Mouse (Mus musculus): ENCODE data around the gene Exoc5. TPM values are rescaled to one million over a fixed set of nuclear protein-coding genes. Genes with fewer than 3 reads are reported as not detected.
"Not testable (repeated sequence)": the region's sequence is repeated elsewhere in the genome, so short reads cannot be mapped to it uniquely, and the experiment has no call there.

The Exoc5 gene
- total RNA-seq (2021), result 10 to 100 TPM; 38.2 to 38.9 TPM

DNA sequence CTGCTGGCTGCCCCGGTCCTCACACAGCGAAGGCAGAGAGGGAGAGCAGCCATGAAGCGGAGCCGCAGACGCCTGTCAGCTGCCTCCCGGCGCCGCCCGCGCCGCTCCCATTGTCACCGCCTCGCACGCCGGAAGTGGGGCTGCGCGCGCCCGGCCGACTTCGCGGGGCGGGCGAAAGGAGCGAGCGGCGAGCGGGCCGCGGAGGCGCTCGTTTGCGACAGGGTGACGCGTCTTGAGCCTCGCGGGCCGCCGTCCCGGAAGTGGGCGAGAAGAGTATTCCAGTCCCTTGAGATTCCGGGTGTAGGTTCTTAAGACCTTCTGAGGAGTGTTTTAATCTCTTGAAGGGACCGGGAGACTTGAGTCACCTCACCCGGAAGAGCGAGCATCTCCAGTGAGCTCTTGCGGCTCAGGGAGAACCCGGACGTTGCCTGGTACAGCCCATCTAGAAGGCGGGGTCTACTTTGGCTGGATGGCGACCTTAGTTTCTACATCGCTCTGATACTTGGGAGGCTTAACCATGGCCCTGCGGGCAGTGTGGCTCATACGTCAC, at the start of gene Exoc5:
Gene Exoc5, minus strand, starts transcription at position 380 of the 550 bp plus-strand sequence.
- DNase-seq, result peak; percentile 97

DNA sequence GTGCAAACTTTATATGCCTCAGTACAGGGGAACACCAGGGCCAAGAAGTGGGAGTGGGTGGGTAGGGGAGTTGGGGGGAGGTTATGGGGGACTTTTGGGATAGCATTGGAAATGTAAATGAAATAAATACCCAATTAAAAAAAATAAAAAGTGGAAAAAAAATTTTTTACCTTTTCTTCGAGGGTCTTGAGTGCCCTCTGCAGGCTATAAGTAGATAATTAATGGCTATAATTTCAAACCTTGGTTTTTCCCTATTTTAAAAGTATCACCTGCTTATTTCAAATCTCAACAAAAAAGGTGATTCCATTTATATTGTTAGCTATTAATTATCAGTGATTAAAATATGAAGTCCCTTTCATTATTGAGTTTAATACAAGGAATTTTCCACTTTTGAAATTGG, 25.3 kb upstream of the Exoc5 start:
- DNase-seq, result not testable (repeated sequence)

DNA sequence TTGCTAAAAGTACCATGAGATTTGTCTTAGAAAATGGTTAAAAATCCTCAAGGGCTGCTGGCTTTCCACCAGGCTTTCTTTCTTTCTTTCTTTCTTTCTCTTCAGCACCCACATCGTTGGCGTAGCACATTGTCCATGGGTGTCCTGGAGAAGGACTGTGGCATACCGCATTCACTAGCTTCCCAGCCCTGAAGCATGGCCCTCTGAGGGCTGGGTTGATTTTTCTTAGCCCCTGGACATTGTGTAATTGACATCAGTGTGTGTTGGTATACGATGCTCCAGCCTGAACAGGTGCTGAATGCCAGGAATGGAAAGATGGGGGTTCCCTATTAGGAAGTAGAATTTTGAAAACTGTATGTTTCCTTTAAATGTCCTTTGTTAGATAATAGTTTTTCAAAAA, 24.8 kb upstream of the Exoc5 start:
- no peak for DNase-seq

DNA sequence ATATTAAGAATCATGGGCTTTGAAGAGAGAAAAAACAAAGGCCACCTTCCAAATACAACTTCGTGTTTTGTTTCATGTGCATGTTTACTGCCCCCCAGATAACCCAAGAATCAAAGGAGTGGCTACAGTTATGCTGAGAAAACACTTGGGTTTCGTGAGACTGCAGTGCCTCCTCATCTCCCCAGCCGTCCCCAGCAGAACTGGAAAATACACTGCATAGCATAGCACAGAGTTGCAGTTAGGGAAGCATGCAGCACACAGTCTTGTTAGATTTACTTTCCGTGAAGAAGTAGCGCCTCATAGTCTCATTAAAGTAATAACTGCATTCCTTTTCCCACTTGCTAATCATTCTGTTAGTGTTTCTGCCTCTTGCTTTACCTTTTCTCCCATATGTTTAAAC, 23.6 kb upstream of the Exoc5 start:
- DNase-seq, result no peak

DNA sequence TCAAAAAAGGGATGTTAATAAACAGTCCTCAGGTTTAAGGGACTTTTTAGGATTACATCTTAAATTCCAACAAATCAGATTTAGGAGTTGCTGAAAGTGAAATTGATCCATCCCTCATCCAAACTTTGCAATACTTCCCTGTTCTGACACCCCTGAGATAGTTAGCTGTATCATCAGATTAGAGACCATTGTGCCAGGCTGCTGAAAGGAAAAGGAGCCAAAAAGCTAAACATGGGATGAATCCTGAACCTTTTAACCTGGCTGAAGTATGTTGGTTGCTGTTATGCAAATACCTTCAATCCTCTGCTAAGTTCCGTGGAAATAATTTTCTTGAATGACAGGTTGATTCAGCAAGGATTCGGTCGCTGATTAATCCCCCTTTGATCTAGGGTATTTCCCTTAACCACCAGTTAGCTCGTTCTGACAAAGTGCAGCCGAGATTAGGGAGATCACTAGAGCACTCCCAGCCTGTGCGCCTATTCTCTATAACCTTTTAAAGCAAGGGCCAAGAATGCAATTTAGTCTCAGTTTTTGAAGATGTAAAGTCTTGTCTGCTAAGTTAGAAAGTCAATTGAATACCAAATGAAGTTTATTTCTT, 23.1 kb upstream of the Exoc5 start:
- no peak for DNase-seq

DNA sequence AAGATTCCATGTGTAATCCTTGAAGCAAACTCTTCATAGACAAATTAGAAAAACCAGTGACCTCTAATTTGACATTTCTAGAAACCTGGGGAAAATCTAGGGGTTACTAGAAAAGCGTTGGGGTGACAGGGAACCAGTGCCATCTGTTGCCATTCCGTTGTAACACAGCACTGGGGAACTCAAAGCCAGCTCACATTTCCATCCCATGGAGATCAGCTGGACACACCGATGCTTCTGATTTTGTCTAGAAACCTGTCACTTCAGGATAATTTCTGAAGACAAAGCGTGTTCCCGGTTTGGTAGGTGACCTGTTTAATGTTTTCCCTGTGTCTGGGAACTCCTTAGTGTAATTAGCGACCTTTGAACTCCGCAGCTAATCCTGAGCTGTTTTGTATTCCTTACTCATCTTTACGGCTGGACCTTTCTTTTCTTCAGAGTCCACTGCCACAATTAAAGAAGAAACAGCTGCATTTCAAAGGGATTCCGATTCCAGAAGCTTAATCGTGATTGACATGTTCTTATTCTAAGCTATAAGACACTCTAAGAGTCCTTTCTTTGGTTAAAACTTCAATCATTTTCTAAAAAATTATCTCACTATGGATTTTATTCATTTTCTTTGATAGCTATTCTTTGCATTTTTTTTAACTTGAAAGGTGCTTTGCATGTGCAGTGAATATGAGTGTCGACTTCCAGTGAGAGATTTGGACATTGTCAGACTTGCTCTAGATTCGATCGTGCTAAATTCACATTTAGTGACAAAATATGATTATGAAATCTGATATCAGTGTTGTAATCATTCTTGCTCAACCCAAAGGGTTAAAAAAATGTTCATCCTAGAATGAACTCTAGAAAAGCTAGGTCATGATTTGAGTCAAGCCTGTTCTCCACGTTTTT, 21.9 kb upstream of the Exoc5 start:
- no peak for DNase-seq

DNA sequence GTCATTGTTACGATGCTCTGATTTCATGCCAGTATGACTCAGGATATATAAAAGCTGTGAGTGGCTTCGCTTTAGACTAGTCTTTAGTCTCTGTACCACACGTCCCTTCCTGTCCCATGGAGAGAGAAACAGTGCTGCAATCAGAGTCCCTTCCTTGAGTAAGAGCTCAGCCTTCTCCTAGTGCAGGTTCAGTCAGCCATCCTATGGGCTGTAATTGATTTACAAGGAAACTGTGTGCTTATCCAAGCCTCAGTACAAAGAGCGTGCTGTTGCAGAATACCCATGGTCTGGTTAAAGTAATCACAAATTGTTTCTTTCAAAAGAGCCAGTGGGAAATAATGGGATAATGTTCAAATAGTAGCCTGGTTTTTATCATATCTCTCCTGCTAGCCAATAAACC, 20.1 kb upstream of the Exoc5 start:
- DNase-seq, result no peak

DNA sequence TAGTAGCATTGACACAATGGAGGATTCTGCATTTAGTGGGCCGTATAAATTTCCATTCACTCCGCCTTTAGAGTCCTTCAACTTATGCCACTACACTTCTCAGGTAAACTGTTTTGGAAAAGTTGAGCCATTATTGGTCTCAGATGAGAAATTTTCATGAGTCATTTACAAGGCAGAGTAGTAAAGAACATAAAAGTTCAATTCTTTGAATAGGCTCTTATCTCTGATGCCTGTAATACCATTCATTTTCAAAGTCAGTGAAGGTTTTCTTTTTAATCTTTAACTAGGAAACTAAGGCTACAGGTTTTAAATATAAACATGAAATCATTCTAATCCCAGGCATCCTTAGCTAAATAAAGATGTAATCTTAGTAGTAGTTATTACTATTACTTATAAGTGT, 12.4 kb upstream of the Exoc5 start:
- DNase-seq, result no peak

DNA sequence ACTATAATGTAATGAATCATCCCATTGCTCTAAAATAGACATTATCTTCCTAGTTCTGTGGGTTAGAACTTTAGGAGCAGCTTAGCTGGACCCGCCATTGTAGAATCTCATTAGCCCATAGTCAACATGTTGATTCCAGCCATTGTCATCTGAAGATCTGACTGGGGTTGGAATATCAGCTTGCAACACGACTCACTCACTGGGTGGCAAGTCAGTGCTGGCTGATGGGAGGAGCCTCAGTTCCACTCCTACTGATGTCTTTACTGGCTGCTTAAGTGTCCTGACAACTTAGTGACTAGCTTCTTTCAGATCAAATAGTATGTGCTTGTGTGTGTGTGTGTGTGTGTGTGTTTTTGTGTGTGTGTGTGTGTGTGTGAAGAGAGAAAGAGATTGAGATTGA, 7.9 kb upstream of the Exoc5 start:
- no peak for DNase-seq

DNA sequence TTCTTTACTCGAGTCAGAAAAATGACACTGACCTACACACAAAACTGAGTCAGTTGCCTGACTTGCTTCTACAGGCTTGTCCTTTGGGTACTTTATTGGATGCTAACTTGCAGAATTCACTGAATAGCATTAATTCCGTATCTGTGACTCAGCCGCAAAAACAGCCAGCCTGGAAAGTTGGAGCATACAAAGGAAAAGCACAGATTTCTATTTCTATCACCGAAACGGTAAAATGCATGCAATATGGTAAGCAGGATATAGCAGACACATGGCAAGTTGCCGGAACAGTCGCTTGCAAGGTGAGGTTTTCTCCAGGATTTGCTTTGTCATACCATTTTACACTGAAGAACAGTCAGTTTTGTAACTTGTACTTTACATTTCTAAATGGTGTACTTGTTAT, 7.4 kb upstream of the Exoc5 start:
- no peak for DNase-seq

DNA sequence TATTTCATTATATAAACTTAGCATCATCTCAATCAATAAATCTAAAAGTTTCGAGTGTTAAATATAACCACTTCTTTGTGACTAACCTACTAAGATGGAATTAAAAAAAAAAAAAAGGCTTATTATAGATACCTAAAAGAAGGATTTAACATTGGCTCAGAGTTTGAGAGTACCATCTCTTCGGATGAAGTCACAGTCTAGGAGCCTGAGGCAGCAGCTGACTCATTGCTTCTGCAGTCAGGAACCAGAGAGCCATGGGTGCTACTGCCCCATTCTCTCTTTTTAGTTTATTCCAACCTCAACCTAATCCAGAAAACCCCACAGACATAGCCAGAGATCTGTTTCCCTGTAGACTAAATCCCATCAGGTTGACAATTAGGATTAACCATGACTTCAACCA, 6.4 kb upstream of the Exoc5 start:
- DNase-seq, result no peak

DNA sequence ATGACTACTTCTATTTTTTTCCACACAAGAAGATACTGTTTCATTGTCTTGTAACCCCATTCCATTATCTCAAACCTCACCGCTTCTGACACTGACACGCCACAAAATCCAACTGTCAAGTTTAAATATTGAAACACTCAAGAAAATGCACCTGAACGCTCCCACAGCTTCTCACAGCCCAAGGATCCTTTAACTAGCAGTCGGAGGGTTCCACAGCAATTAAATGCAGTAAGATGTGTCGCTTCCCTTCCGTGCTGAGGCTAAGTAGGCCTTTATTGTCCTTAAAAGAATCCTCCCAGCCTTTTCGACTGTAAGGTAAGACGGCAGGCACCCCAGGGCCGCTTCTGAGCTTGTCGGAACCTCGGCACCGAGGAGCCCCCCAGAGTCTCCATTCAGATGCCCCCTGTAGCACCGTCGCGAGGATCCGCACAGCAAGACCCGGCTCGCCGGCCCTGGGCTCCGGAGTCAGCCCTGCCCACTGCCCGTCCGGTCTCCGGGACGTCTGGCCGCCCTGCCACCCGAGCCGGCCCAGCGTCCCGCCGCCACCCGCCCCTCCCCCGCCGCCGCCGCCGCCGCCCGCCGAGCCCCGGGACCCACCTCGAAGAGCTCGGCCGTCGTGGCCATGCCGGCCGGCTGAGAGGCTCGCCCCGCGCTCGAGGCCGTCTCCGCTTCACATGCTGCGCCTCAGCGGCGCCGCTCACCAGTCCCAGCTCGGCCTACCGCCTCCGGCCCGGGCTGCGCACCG, 752 bp downstream of the Exoc5 start, which contains the start of gene Ap5m1:
Gene Ap5m1, plus strand, starts transcription at position 569 of the 745 bp plus-strand sequence.
- peak; percentile 58 for DNase-seq

DNA sequence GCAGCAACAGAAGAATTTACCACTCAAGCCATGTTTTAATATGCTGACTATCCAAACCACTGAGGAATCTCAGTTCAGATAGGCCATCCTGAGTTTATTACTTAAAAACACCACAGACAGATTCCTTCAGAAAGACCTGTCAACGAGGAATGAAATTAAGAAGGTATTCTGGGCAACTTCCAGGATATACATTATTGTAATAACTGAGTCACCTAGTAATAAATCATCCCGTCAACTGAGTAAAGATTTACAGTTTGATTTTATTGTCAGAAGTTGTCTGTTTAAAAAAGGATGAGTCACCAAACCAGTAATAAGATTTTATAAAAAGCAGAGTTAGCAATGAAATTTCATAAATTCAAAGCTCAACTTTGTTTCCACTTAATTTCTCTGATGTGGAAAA, 2.6 kb downstream of the Exoc5 start:
- no peak for DNase-seq

DNA sequence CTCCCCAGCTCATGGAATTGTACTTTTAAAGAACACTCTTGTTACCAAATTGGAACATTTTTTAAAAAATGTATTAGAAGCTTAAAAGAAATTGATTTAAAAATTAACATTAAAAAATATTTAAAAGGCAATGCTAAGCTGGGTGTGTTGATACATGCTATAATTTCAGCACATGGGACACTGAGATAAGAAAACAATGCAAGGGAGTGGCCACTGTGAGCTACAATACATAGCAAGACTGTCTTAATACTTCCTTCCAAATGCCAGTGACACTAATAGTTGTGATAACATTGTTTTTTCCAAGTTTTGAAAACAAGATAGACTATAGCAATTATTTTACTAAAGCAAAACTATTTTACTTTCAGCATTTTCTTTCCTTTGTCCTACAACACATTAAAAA, 17.0 kb downstream of the Exoc5 start:
- DNase-seq, result no peak

DNA sequence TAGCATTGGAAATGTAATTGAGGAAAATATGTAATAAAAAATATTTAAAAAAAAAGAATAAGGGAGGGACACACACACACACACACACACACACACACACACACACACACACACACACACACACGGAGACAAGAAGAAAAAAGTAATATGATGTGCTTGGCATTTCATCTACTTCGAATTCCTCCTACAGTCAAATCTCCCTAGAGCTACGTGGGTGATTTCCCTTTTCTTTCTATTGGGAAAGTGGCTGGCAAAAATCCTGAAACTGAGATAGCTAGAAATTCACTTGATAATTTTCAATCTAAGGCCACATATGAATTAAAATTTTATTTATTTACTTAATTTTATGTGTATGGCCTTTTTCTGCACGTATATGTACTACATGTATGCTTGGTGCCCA, 20.8 kb downstream of the Exoc5 start:
- DNase-seq, result no peak

DNA sequence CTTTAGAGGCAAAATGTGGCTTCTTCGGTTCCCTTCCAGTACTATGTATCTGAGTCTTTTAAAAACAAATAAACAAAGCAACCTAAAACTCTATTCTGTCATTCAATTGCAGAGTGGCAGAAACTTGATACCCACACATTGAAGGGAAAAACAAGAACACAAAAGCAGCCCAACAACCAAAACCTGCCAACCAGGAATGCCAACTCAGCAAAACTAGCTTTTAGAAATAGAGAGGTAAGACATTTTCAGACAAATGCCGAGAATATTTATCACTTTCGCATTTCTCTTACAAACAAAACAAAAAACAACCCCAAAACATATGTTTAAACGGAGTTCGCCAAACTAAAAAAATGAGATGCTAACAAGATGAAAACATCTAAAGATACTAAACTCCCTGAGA, 37.5 kb downstream of the Exoc5 start:
- no peak for DNase-seq

DNA sequence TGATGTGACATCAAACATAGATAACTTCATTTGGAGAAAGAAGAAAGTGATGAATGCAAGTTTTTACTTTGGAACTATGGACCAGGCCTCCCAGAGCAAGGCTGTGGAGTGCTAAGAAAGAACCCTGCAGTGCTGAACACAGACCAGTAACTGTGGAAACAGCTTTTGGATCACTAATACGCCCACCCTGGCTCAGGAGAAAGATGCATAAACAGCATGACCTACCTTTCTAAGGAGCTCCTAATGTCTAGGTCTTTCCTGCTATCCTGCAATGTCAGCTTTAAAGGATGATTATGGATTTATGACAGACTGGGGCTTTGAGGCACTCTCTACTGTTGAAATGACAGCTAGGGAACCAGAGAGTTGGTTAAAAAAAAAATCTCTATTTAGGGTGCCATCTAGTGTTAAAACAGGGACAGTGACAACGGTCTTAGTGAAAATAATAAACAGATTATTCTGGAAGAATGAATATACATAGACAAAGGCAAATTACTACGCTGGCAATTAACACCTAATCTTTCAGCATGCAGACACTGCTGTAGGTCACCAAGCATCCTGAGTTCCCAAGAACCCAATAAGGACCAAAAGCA, 38.6 kb downstream of the Exoc5 start:
- no peak for DNase-seq

DNA sequence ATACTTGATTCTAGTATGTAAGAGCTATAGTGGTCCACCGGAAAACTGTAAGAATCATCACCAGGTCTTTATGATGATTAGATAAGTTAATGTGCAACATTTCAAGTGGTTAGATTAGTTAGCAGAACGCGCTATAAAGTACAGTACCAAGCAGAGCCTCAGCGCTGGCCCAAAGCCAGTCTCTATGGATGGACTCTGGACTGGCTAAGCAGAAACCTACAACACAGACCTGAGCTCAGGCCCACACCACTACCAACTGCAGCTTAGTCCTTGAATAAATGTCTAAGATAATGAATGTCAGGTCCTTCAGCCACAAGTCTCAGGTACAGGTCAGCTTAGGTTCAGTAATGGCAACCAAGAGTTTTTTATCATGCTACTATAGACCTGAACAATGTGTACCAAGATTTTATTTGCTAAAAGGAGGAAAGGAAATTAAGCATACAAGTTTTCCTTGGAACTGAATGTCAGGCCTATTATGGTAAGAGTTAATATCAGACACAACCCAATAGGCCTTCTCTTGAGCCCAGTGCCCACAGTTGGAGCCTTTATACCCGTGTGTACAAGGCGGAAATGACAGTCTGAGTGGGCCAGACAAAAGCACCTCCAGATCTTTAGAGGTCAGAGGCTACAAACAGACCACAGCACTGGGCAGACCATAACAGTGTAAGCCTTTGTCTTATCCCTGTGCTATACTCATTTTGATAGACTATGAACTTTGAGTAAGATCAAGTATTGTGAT, 39.2 kb downstream of the Exoc5 start:
- no peak for DNase-seq

DNA sequence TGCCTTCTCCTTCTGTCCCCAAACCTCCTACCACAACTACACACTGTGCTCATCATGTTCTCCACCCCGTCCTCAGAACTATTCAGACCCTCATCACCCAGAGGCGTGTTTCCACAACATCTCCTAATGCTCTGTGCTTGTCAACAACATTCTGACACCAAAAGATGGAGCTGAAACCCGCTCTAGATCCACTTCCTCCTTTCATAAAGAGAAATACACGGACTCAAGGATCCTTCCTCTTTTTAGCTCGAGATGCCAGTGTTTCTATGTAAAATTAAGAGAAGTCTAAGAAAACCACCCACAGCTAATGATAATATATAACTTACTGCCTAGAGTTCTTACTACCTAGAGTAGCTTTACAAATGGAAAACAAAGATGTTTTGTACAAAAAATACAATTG, 46.7 kb downstream of the Exoc5 start:
- no peak for DNase-seq

DNA sequence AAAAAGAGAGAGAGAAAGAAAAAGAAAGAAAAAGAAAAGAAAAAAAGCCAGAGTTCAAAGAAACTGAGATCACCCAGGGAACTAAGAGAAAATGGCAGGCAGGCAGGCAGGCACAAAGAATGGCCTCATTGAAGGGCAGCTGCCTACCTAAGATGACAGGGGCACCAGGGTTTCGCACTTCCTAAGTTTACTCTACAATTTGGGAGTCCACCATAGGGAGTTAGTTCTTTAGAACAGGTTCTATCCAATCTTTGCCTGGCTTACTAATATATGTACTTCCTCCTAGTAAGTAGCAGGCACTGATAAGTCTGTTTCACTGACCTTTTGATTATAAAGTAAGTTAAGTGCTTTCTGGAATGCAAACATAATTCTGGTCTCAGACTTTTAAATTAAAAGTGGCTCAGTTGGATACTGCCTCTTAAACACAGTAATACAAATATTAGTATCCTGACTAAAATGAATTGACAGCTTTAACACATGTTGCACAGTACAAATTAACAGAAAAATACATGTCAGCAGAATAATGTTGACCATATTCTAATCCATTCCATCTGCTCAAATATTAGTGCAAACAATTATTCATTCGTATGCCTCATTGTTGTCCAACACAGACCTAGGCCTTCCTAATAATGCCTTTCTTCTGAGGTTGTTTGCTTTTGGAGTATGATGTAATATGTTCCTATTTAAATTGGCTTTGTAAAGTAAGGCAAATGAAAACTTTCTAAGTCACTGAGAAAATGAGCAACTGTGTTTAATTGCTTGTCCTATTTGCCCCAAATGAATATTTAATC, 57.9 kb downstream of the Exoc5 start:
- no peak for DNase-seq

DNA sequence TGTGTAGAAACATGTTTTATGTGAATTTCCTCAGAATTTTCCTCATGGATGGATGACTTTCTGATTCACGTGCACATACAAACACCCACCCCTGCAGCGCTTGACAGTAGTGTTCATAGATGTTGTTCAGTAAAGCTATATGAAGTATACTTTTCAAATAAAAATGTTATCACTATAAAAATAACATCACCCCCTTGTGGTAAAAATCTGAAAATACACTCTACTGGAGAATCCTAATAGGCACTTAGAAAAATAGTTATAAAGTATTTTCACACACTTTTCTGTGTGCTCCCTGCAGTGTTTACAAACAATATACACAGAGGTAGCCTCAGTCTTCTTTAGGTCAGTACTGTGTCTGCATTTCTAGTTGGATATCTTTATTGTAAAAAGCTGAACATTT, 58.5 kb downstream of the Exoc5 start:
- DNase-seq, result no peak
